Mouse (Mus musculus): ENCODE data around the gene Nlrc4. TPM values are rescaled to one million over a fixed set of nuclear protein-coding genes. Genes with fewer than 3 reads are reported as not detected.

Gene Nlrc4
- 0.15 and 0.19 TPM in 2 replicates for total RNA-seq (2014; rRNA removed)
- 0.20 and 0.23 TPM in 2 replicates for polyA plus RNA-seq (2015; fragmentation: Nextera tagmentation; extraction: Ambion mirVana)

- Histone ChIP-seq H3K4me3 (ENCODE audit: low read depth, low read length) (no peak within 1 kb of the TSS), H3K9me3 (ENCODE audit: low read length) (no peaks in the 10 kb centered on the region), H3K27ac (ENCODE audit: low read depth, low read length) (no peak within 1 kb of the TSS), H3K4me1 (ENCODE audit: insufficient read depth) (no peaks in the 10 kb centered on the region), H3K36me3 (ENCODE audit: insufficient read depth) (no peaks in the 10 kb centered on the region), H3K27me3 (ENCODE audit: insufficient read depth, low read length) (no peaks in the 10 kb centered on the region), H3K4me2 (ENCODE audit: low read depth) (no peak within 1 kb of the TSS), H3K9ac (no peak within 1 kb of the TSS)
- no peak for TF ChIP-seq CTCF (IDR thresholded peaks at IDR 0.05; ENCODE audit: low read depth)
- DNase-seq (no peak), ATAC-seq (no peak)
- WGBS = 58% methylated on average over 8 of the region's 8 CpGs
These were observed at the start of gene Nlrc4 for GRCm38 (mm10) chr17:74458711-74459408. TSS of gene Nlrc4 (minus strand) at chr17:74459142.

- Histone ChIP-seq H3K4me1 (ENCODE audit: insufficient read depth) (no peaks in the 10 kb centered on the region), H3K27me3 (ENCODE audit: insufficient read depth, low read length) (no peaks in the 10 kb centered on the region), H3K36me3 (ENCODE audit: insufficient read depth) (no peaks in the 10 kb centered on the region), H3K4me3 (ENCODE audit: low read depth, low read length) (no peak overlapping the region), H3K9ac (no peak overlapping the region), H3K4me2 (ENCODE audit: low read depth) (no peak overlapping the region), H3K9me3 (ENCODE audit: low read length) (no peaks in the 10 kb centered on the region), H3K27ac (ENCODE audit: low read depth, low read length) (no peak overlapping the region)
- no peak for ATAC-seq
- 89% methylated on average over 3 of the region's 3 CpGs for WGBS
- TF ChIP-seq CTCF (IDR thresholded peaks at IDR 0.05; ENCODE audit: low read depth) = no peak
- DNase-seq = no peak
These were observed 49.7 kb upstream of the Nlrc4 start for GRCm38 (mm10) chr17:74508600-74508999.

DNA sequence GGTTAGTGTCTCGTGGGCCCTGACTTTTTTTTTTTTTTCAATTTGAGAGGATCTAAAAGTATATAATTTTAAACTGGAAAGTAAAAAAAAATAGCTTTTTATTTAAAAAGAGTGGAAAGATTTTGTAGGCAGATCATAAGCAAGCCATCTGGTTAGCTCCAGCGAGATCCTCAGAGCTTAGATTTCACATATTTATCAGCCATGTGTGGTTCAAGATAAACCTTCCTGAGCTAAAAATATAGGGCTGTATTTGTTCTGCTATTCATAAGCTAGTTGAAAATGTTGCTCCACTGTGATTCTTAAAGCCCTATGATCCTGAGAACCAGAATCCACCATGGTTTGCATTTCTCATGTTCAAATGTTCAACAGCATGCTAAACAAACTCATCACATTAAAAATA is 49.0 kb upstream of the Nlrc4 start:
- ATAC-seq = peak; percentile 79
- no peak overlapping the region for H3K4me2 ChIP-seq (ENCODE audit: low read depth)
- 61% methylated on average over 2 of the region's 2 CpGs for WGBS

GRCm38 (mm10) chr17:74501085-74501484 is 42.1 kb upstream of the Nlrc4 start:
- no peak overlapping the region for H3K4me2 ChIP-seq (ENCODE audit: low read depth)
- DNase-seq (no peak), ATAC-seq (no peak; the same call in 1 of the 2 replicates)
- no peaks in the 10 kb centered on the region for H3K27me3 ChIP-seq (ENCODE audit: insufficient read depth, low read length)
- H3K36me3 ChIP-seq (ENCODE audit: insufficient read depth) = peaks cover 33% of the 10 kb centered on the region
- TF ChIP-seq CTCF (IDR thresholded peaks at IDR 0.05; ENCODE audit: low read depth) = no peak
- H3K4me3 ChIP-seq (ENCODE audit: low read depth, low read length) = no peak overlapping the region
- no peak overlapping the region for H3K27ac ChIP-seq (ENCODE audit: low read depth, low read length)
- H3K9ac ChIP-seq = no peak overlapping the region
- no peaks in the 10 kb centered on the region for H3K9me3 ChIP-seq (ENCODE audit: low read length)
- no peaks in the 10 kb centered on the region for H3K4me1 ChIP-seq (ENCODE audit: insufficient read depth)

More for the DNA sequence above, 49.0 kb upstream of the Nlrc4 start:
- Histone ChIP-seq H3K9me3 (ENCODE audit: low read length) (no peaks in the 10 kb centered on the region), H3K4me1 (ENCODE audit: insufficient read depth) (no peaks in the 10 kb centered on the region), H3K4me3 (ENCODE audit: low read depth, low read length) (no peak overlapping the region), H3K27me3 (ENCODE audit: insufficient read depth, low read length) (no peaks in the 10 kb centered on the region), H3K27ac (ENCODE audit: low read depth, low read length) (no peak overlapping the region), H3K36me3 (ENCODE audit: insufficient read depth) (no peaks in the 10 kb centered on the region), H3K9ac (no peak overlapping the region)
- no peak for DNase-seq
- no peak for TF ChIP-seq CTCF (IDR thresholded peaks at IDR 0.05; ENCODE audit: low read depth)

DNA sequence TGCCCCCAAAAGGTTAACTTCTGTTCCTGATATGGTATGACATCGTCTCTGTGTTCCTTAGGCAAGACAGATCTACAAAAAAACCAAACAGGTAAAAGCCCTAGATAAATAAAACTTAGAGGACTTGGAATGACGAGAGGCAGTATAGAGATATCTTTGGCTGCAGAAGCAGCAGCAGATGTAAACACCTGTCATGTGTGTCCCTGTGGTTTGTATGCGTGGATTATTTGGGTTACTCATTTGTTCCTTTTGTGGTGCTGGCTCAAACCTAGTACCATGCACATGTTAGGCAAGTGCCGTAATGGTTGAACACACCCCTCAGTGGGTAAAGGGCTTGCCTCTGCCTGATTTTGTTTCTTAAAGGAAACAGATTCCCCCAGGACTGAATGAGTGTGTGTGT is 41.3 kb upstream of the Nlrc4 start:
- no peaks in the 10 kb centered on the region for H3K4me1 ChIP-seq (ENCODE audit: insufficient read depth)
- no peaks in the 10 kb centered on the region for H3K9me3 ChIP-seq (ENCODE audit: low read length)
- H3K9ac ChIP-seq = no peak overlapping the region
- no peak for TF ChIP-seq CTCF (IDR thresholded peaks at IDR 0.05; ENCODE audit: low read depth)
- ATAC-seq (no peak), DNase-seq (no peak)
- 97% methylated on average over 4 of the region's 4 CpGs for WGBS
- H3K36me3 ChIP-seq (ENCODE audit: insufficient read depth) = peaks cover 34% of the 10 kb centered on the region
- no peak overlapping the region for H3K4me3 ChIP-seq (ENCODE audit: low read depth, low read length)
- H3K27ac ChIP-seq (ENCODE audit: low read depth, low read length) = no peak overlapping the region
- no peak overlapping the region for H3K4me2 ChIP-seq (ENCODE audit: low read depth)
- no peaks in the 10 kb centered on the region for H3K27me3 ChIP-seq (ENCODE audit: insufficient read depth, low read length)

- Histone ChIP-seq H3K4me3 (ENCODE audit: low read depth, low read length) (no peak overlapping the region), H3K9me3 (ENCODE audit: low read length) (no peaks in the 10 kb centered on the region), H3K4me1 (ENCODE audit: insufficient read depth) (peaks cover 6% of the 10 kb centered on the region; the same call in 1 of the 2 replicates), H3K27ac (ENCODE audit: low read depth, low read length) (no peak overlapping the region), H3K27me3 (ENCODE audit: insufficient read depth, low read length) (no peaks in the 10 kb centered on the region), H3K9ac (no peak overlapping the region), H3K36me3 (ENCODE audit: insufficient read depth) (peaks cover 22% of the 10 kb centered on the region), H3K4me2 (ENCODE audit: low read depth) (no peak overlapping the region)
- TF ChIP-seq CTCF (IDR thresholded peaks at IDR 0.05; ENCODE audit: low read depth) = no peak
- WGBS = 95% methylated on average over 3 of the region's 3 CpGs
- DNase-seq (no peak), ATAC-seq (no peak)
These were observed 32.6 kb upstream of the Nlrc4 start for GRCm38 (mm10) chr17:74491565-74491964.

DNA sequence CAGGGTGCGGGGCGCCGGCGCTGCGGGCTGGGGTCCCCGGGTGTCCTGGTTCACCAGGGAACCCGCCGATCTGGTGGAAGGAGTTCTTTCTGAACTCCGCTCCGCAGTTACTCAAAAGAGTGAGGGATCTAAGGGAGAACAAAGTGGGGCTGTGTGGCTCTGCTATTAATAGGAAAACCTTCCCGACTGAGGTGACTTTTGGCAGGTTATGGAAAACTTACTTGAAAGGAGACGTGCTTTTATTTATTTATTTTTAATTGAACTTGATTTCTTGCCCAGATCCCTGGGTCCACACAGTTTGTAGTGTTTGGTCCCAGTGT is 30.9 kb upstream of the Nlrc4 start:
- DNase-seq (no peak), ATAC-seq (no peak)
- TF ChIP-seq CTCF (IDR thresholded peaks at IDR 0.05; ENCODE audit: low read depth) = no peak
- Histone ChIP-seq H3K36me3 (ENCODE audit: insufficient read depth) (peaks cover 18% of the 10 kb centered on the region), H3K4me2 (ENCODE audit: low read depth) (peak overlapping the region; percentile 68), H3K27ac (ENCODE audit: low read depth, low read length) (peak overlapping the region; percentile 82), H3K9ac (peak overlapping the region; percentile 94), H3K4me1 (ENCODE audit: insufficient read depth) (peaks cover 6% of the 10 kb centered on the region; the same call in 1 of the 2 replicates), H3K9me3 (ENCODE audit: low read length) (no peaks in the 10 kb centered on the region), H3K4me3 (ENCODE audit: low read depth, low read length) (peak overlapping the region; percentile 96), H3K27me3 (ENCODE audit: insufficient read depth, low read length) (no peaks in the 10 kb centered on the region)
- WGBS = under 1% methylated on average over 12 of the region's 12 CpGs

All from forebrain, postnatal 0 days (tissue).